Mouse (Mus musculus): ENCODE results near the gene Atoh8.

The Atoh8 gene

DNA sequence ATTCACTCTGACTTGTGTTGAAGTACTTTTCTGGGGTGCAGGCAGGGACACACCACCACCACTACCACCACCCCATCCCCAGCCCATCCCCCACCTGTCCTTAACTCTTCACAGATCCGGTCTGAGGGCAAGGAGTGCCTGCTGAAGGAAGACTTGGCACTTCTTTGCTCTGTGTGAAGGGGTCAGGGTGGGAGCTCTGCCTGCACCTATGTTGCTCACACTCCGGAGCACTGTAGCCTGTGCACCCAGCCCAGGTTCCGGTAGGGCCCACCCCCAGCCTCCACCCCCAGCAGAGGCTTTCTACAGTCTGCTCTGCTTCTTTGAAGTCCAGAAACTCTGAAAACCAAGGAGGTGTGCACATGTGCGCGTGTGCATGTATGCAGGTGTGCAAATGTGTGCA, 44.8 kb downstream of the Atoh8 start:
- DNase-seq (ENCODE audit: low spot score in 2 of 2): no peak

DNA sequence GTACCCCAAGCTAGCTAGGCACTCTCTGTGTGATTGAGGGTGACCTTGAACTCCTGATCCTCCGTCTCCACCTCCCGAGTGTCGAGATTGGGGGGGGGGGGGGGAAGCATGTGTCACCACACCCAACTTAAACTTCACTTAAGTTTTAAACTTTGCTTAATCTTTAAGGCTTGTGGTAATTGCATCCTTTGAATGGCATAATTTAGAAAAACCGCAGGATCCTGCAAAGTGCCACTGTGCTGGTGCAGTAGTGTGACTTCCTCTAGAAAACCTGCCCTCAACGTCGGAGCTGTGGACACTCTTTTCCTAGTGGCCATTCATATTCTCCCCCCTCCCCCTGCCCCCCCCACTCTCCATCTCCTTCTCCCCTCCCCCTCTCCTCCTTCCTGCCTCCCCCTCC, 45.3 kb downstream of the Atoh8 start:
- DNase-seq (ENCODE audit: low spot score in 2 of 2): no peak

DNA sequence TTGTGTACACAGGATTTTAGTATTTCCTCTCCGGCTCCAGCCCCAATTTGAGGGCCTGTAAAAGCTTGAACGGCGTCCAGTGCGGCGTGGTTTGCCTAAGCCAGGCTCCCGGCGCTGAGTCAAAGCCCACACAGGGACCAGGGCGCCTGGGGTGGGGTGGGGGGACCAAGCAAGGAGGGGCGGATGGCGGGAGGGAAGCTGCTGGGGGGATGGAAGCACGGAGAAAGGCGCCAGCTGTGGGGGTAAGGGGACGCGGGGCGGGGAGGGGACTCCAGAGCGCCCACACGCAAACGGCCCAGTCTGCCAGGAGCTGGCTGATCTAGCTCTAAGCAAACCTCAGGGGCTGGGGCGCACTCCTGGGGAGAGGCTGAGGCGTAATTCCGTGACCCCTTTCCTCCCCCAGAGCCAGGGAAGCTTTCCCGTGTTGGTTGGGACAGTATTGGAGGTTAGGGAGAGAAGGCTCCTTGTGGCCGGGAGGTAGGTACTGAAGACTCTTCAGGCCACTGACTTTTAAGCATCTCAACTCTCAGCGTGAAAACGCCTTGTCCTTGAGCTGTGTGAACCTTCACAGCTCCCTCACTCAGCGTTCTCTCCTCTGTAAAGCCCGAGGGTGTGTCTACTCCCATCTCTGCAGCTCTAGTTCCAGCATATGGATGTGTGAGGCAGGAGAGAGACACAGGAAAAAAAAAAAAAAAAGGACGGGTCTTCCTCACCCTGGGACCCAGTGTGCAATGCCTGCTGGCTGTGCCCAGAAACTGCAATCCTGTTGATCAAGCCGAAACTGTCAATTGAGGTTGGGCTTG, 46.1 kb downstream of the Atoh8 start:
- DNase-seq (ENCODE audit: low spot score in 2 of 2): peak; percentile 63 to 70

DNA sequence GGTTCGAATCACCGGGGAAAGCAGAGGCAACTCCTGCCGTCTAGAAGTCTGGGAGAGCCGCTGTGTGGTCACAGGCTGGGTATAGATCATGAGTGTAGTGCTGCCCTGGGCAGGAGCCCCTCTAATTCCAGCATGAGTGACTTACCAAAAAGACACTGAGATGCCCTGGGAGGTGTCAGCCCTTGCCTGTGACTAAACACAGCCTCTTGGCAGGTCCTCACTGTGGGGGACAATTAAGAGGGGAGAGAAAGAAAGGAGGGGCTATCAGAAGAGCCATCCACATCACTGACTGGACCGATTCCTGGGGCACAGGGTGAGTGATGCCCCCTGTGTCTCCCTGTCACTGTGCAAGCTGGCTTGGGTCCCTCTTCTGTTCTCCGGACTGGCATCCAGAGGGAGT, 48.6 kb downstream of the Atoh8 start:
- no peak for DNase-seq (ENCODE audit: low spot score in 2 of 2)

DNA sequence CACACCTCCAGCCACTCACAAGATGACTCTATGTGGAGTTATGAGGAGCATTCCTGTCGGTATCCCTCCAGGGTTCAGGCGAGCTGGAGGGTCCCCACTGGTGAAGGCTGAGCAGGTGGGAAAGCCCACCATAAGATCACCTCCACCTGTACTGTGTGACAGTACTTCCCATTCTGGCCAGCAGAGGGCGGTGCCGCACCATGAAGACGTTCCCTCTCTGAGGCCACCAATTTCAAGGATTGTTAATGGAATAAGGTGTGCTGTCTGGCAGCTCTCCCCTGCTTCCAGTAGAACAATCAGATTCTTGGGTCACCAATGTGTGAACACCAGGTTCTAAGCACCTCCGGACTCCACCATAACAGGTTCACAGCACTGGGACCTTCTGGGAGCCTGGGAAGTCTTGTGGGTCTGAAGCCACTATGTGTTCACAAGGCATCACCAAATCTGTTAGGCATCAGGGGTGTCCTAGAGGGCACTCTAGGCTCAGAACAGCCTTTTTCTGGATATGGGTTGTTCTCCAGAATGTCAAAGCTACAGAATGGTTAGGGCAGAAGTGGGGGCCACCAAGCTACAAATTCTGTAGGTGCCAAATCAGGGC, 49.4 kb downstream of the Atoh8 start:
- DNase-seq (ENCODE audit: low spot score in 2 of 2): peak; percentile 60 to 87

DNA sequence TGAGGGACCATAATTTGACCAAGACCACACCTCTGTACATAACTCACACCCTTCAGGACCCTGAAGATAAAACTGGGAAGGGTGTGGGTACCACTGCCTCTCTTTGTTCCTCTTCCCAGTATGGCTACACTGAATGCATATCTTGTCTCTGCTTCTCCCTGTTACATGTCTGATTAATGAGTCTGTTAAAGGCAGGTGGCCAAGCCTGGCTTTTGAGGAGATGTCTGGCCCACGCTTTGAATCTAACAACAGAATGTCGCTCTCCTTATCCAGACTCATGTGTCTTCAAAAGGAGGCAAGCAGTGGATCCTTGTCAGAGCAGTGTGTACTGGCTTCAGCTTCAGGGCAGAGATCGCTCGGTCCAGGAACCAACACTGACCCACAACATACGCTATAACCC, 50.8 kb downstream of the Atoh8 start:
- DNase-seq (ENCODE audit: low spot score in 2 of 2): no peak

DNA sequence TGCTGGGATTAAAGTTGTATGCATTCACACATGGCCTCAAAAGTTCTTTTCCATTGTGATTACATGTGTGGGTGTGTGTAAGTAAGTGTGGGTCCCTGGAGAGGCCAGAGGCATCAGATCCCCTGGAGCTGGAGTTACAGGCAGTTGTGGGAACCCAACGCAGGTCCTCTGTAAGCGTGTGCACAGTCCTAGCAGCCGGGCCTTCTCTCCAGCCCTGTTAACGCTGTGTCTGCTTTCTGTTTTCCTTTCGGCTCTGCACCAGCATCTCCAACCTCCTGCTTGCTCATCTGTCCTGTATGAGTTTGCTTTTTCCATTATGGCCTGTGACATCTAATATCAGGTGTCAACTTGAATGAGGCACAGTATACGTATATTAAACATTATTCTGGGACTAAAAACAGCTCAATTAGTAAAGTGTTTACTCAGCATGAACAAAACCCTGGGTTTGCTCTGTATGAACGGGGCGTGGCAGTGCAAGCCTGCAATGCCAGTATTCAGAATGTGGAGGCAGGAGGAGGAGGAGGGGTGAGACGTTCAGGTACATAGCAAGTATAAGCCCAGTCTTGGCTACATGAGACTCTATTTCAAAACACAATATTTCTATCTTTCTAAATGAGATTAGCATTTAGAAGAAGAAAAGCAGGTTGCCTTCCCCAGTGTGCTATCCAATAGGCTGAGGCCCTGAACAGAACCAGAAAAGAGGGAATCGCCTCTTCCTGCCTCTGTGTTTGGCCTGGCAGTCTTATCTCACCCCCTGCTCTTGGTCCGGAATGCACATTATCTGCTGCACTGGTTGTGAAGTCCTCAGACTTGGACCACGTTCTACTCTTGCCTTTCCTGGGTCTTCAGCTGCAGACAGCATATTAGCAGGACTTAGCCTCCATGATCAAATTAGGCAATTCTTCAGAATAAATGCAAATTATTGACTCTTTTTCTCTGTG, 55.5 kb downstream of the Atoh8 start:
- DNase-seq (ENCODE audit: low spot score in 2 of 2): no peak

DNA sequence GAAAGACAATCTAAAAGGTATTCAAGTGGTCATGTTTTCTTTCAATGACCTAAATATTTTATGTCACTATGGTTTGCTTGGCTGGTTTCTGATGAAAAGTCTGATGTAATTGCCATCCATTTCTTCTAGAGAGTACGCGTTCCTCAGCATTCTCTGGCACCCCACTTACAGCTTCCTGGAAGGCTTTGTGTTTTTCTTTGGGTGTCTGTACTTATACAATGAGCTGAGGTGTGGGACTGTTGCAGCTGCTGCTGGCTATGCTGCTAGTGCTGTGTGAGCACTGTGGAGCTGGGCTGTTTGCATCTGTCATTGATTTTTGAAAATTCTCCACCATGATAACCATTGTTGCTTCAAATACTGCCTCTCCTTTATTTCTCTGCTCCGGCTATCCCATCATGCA, 56.4 kb downstream of the Atoh8 start:
- no peak for DNase-seq (ENCODE audit: low spot score in 2 of 2)

DNA sequence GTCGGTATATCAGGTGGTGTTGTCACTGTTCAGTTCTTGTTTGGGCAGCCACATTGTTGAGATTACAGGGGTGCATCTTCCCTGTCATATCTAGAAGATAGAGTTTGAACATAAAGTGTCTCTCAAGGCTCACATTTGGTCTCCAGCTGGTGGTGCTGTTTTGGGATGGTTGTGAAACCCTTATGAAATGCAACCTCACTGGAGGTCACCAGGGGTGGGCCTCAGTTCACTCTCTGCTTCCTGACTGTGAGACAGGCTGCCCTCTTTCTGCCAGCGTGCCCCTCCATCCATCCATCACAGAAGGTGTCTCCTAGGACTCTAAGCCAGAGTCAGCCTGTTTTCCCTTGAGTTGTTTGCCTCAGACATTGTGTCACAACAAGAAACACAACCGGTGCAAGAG, 58.0 kb downstream of the Atoh8 start:
- DNase-seq (ENCODE audit: low spot score in 2 of 2): no peak

DNA sequence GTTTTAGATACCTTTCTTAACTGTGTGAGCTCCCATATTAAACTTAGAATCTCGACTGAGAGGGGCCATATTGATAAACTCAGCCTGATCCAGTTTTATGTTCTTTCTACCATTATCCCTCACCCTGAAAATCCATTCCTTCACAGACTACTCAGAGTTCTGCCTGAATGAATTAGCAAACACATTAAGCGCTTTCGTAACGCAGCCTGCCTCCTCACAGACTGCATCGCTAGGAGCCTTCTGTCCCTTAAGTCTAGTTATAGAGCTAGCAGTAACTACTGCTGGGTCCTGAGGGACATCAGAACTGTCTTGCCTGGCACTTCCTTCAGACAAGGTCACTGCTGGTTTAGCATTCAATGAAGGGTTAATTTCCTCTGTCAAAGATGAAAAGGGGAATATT, 59.4 kb downstream of the Atoh8 start:
- DNase-seq (ENCODE audit: low spot score in 2 of 2): no peak

DNA sequence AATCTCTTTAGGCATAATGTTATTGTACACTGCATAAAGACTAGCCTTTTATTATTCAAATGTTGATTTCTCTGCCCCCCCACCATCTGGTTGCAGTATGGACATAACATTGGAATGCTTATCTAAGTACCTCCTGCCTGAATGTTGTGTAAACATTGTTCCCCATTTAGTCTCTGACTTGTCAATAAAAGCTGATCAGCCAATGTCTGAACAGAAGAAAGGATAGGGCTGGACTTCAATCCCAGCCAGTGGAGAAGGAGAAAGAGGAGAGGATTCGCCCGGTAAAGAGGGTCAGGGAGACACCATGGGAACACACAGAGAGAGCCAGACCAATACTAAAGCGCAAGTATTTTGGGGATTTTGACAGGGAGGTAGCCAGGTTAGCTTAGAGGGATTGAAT, 60.0 kb downstream of the Atoh8 start:
- DNase-seq (ENCODE audit: low spot score in 2 of 2): no peak

DNA sequence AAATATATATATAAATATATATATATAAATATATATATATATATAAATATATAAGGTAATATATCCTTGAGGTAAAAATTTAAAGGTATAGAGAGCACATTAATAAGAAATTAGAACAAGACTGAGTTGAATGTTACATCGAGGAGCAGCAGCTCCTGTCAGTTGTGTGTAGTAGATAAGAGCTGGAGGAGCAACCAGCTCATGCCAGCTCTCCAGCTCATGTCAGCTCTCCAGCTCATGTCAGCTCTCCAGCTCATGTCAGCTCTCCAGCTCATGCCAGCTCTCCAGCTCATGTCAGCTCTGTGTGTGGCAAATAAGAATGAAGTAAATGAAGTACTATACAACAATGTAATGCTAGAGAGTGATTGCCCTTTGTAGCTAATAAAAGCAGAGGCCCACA, 62.0 kb downstream of the Atoh8 start:
- DNase-seq (ENCODE audit: low spot score in 2 of 2): no peak

DNA sequence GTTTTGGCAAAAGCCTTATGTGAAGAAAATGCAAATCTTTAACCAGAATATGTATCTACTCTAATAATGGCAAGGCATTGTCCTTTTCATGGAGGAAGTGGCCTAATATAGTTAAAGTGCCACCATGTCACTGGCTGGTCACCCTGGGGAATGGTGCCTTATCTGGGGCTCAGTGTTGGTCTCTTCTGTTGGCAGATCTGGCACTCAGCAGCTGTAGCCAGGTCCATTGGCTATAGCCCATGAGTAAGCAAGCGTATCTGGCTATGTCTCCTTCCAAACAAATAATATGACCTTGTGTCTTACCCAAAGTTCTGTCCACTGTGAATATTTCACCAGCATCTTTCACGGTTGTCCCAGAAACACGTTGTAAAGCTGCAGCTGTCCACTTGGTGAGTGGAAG, 64.0 kb downstream of the Atoh8 start:
- no peak for DNase-seq (ENCODE audit: low spot score in 2 of 2)

DNA sequence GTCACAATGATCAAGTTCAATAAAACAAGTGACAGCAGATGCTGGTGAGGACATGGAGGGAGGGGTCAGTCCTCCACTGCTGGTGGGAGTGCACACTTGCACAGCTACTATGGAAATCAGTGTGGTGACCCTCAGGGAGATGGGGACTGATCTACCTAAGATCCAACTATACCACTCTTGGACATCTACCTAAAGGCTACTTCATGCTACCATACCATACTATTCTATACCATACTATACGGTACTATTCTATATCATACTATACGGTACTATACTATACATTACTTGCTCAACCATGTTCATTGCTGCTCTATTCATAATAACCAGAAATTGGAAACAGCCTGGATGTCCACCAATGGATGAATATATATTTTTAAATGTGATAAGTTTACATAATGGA, 69.5 kb downstream of the Atoh8 start:
- no peak for DNase-seq (ENCODE audit: low spot score in 2 of 2)

DNA sequence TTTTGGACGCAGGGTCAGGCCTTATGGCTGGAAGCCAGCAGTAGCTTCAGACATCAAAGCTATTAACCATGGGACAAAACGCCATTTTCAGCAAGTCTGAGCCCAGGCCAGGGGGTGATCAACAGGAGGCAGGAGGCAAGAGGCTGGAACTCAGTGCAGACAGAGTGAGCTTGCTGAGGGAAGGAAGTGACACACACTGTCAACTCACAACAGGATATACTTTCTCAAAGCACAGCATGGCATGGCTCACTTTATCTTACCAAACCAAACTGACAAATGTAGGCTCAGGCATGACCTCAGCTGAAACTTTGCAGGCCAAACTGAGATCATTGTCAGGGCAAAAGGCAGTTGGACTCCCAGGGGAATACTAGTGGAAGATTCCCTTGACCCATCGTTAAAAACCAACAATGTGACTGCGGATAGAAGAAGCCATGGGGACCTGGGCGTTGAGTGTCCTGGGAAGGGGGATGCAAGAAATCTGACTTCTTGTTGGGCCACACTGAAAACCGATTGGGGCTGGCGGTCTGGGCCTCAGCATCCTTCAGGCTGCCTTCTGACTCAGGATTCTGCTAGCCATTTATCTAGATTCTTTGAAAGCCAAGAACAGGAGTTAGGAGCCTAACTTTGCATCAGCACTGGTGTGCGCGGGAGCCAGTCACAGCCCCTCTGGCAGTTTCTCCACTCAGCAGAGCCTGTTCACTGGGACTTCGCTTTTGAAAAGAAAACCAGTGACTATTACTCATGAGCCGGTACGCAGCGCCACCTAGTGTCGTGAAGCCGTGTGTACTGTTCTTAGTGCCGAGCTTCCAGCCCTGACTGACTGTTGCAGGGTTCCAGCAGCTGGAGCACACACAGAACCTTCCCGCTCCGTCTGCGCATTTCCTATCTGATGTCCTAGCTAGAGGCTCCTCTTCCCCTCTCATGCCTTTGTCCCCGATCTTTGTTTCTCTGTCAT, 70.8 kb downstream of the Atoh8 start:
- peak; percentile 75 to 87 for DNase-seq (ENCODE audit: low spot score in 2 of 2)

DNA sequence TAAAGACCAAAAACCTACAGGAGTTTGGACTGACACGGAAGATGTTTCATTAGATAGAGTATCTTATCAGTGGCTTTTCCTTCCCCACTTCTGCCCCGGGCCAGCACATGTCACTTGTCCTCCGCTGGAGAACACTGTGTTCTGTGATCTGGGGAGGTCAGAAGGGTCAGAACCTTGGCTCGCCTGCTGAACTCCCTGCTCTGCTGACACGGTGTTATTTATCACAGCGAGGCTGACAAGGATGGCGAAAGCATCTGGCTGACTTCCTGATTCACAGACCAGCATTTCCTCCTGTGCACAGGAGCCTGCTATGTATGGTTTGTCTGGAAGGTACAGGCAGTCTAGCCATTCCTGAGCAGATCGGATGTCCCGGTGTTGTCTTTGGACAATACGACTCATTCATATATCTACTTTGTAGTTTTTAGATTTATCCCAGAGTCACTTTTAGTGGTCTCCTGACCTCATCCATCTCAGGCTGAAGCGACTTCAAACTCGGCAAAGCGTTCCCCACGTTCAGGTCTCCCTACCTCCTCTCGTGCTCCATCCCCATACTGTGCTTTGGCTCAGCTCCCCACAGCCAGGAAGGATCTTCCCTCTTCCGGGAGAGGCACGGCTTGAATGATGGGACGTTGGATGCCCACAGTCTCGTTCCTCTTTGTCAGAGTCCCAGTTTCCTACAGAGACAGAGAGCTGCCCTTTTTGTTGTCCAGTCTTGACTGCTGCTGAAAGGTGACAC, 73.1 kb downstream of the Atoh8 start:
- no peak for DNase-seq (ENCODE audit: low spot score in 2 of 2)

DNA sequence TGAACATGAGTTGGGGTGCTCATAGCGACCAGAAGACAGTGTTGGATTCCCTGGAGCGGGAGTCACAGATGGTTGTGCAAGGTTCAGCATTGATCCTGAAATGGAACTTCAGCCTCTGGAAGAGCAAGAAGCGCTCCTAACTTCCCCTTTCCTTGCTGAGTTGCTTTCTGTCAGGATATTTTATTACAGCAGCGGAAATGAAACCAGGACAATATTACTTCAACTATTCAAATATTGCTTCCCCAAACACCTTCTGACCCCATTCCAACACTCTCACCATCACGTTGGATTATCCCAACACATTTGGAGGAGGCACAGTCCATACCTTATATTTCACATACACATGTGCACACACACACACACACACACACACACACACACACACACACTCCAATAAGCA, 73.6 kb downstream of the Atoh8 start:
- no peak for DNase-seq (ENCODE audit: low spot score in 2 of 2)

DNA sequence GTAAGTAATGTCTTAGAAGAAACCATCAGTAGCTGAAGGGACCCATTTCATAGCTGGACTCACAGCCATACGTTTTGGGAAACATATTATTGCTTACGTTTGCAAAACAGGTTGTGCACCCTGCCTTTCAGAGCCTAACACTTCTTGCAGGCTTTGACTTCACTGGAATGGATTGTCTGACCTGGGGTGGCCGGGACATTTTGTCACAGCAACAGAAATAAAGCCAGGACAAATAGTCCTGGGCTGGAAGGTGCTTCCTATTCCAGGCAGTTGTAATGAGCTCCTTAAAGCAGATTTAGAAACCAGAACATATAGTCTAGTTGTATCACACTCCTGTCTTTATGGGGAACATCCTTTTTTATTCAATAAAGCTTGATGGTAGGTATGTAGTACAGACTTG, 74.4 kb downstream of the Atoh8 start:
- DNase-seq (ENCODE audit: low spot score in 2 of 2): no peak

DNA sequence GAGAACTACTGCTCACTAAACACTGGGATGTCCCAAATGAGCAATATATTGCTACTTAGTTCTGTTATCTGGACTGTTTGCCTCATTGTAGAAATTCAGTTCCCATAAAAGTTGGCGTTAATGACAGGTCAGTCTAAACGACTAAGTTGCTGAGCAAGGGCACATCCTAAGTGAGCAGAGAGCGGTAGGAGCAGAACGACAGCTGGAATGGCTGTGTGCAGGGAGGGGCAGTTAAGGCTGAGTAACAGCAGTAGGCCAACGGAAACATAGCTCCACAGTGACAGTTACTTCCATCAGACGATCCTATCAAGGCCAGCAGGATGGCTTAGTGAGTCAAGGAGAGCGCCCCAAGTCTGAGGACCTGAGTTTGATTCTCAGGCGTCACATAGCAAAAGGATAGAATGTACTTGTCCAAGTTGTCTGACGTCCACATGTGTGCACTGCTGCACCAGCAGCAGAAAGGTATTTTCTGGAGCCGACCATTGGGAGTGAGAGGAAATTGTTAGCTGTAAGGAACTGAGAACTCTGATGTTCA, 75.4 kb downstream of the Atoh8 start:
- DNase-seq (ENCODE audit: low spot score in 2 of 2): no peak

DNA sequence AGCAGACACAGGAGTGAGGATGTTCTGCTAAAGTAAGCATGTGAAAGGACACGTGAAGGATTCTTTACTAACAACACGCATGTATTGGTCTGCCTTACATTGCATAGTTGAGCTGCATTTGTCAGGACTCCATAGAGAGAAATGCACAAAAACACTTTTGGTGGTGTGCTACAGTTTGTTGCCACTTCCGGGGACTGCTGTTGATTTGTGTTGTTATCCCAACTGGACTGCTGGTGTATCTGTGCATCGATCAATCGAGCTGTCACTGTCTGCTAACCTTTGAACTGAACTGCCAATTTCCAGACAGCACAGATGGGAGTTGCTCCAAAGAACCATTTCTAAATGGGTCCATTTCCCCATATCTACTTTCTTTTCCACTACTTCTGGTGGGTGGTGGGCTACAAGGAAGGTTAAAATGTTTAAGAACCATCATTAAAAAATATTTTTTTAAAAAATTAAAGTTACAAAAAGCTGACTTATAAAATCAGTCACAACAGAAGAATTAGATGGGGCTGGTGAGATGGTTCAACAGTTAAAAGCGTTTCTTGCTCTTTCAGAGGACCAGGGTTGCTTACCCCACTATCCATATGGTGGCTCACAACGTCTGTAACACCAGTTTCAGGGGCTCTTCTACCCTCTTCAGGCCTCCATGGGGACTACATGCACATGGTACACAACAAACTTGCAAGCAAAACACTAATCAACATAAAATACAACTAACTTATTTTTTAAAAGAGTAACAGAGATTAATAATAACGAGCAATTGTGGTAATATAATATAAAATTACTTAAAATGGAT, 76.2 kb downstream of the Atoh8 start:
- no peak for DNase-seq (ENCODE audit: low spot score in 2 of 2)
